Mouse (Mus musculus) CH12.LX (cell line): ENCODE data around the gene Tmem131l. TPM values are rescaled to one million over a fixed set of nuclear protein-coding genes. Genes with fewer than 3 reads are reported as not detected.
A peak's percentile ranks its signal among the peaks of the same experiment; 100 is the strongest.

Experiments
- DNase-seq: peaks from one replicate; pipeline ENCODE4 v3.0.0-alpha.2; 2013; ENCODE audit errors: extremely low read depth
- H3K27ac ChIP-seq: 2 replicates; pipeline ENCODE4 v1.5.1; 2012; ENCODE audit warnings: low read depth, mild to moderate bottlenecking, control low read depth, moderate library complexity; ENCODE audit not compliant: insufficient read depth
- H3K27me3 ChIP-seq: replicated peaks from 2 replicates; pipeline ENCODE3; 2012; ENCODE audit warnings: inconsistent platforms
- H3K36me3 ChIP-seq, 2 experiments: replicated peaks in 1 of 2; 2 replicates each; pipeline versions ENCODE3 to v1.6.1; 2012; ENCODE audit warnings: inconsistent platforms in 1 of 2, low read length in 1 of 2, mild to moderate bottlenecking in 1 of 2, mixed read lengths in 1 of 2, moderate library complexity in 1 of 2; ENCODE audit not compliant: control insufficient read depth in 1 of 2, insufficient read depth in 1 of 2
- H3K4me1 ChIP-seq, 2 experiments: 2 replicates each; pipeline ENCODE4 v1.6.1; 2012; ENCODE audit warnings: inconsistent platforms in 1 of 2, moderate library complexity in 1 of 2; ENCODE audit not compliant: insufficient read depth in 2 of 2, control insufficient read depth in 1 of 2
- H3K4me2 ChIP-seq: 2 replicates; pipeline ENCODE4 v1.6.1; 2012; ENCODE audit warnings: low read depth, mild to moderate bottlenecking, control low read depth; ENCODE audit not compliant: poor library complexity, insufficient read depth, severe bottlenecking
- H3K4me3 ChIP-seq, 3 experiments: fragments of 150-350 bp in 1 of 3; sonication (generic) in 1 of 3; replicated peaks in 1 of 3; 2 replicates each; pipeline versions ENCODE3 to v1.5.1; 2011 to 2012; ENCODE audit warnings: low read depth in 2 of 3, low read length in 2 of 3, mild to moderate bottlenecking in 2 of 3, moderate library complexity in 2 of 3, control low read depth in 1 of 3, improper control_type of control experiment in 1 of 3, inconsistent platforms in 1 of 3, mixed read lengths in 1 of 3; ENCODE audit not compliant: poor library complexity in 1 of 3
- H3K79me2 ChIP-seq: replicated peaks from 2 replicates; pipeline ENCODE4 v1.6.1; 2012; ENCODE audit warnings: mild to moderate bottlenecking, moderate library complexity; ENCODE audit not compliant: control insufficient read depth, poor library complexity, insufficient read depth, severe bottlenecking; ENCODE audit errors: extremely low read depth
- H3K9ac ChIP-seq: 2 replicates; pipeline ENCODE4 v1.6.1; 2012; ENCODE audit warnings: low read depth, mild to moderate bottlenecking, control low read depth, moderate library complexity; ENCODE audit not compliant: insufficient read depth
- H3K9me3 ChIP-seq: replicated peaks from 2 replicates; pipeline ENCODE3; 2012; ENCODE audit warnings: low read length, inconsistent platforms, mixed read lengths
- CHD1 ChIP-seq: IDR thresholded peaks from 2 replicates; pipeline ENCODE4 v1.6.1; 2012; ENCODE audit warnings: low read depth, low read length, improper control_type of control experiment, inconsistent platforms
- CHD2 ChIP-seq: IDR thresholded peaks from 2 replicates; pipeline ENCODE4 v1.6.1; 2011; ENCODE audit warnings: low read length, improper control_type of control experiment
- CTCF ChIP-seq, 2 experiments: IDR thresholded peaks in 1 of 2; conservative IDR thresholded peaks in 1 of 2; 2 replicates each; pipeline ENCODE4 v1.5.1; 2011 to 2012; ENCODE audit warnings: low read depth in 2 of 2, low read length in 2 of 2, improper control_type of control experiment in 1 of 2, inconsistent platforms in 1 of 2, mild to moderate bottlenecking in 1 of 2, moderate library complexity in 1 of 2
- E2F4 ChIP-seq: IDR thresholded peaks from 2 replicates; pipeline ENCODE4 v1.6.1; 2011; ENCODE audit warnings: low read depth, low read length, improper control_type of control experiment; ENCODE audit not compliant: insufficient replicate concordance
- ELF1 ChIP-seq: IDR thresholded peaks from 2 replicates; pipeline ENCODE4 v1.6.1; 2014; ENCODE audit warnings: low read depth, mild to moderate bottlenecking, inconsistent platforms, low read length, improper control_type of control experiment
- EP300 ChIP-seq: IDR thresholded peaks from 2 replicates; pipeline ENCODE4 v1.6.1; 2011; ENCODE audit warnings: low read length, improper control_type of control experiment
- ETS1 ChIP-seq: conservative IDR thresholded peaks from 2 replicates; pipeline ENCODE4 v1.6.1; 2012; ENCODE audit warnings: low read depth, mild to moderate bottlenecking, inconsistent platforms, low read length, improper control_type of control experiment, moderate library complexity
- GABPA ChIP-seq: IDR thresholded peaks from 2 replicates; pipeline ENCODE4 v1.6.1; 2012; ENCODE audit warnings: low read depth, low read length, improper control_type of control experiment, inconsistent platforms; ENCODE audit not compliant: insufficient replicate concordance
- HCFC1 ChIP-seq: IDR thresholded peaks from 2 replicates; pipeline ENCODE4 v1.6.1; 2012; ENCODE audit warnings: low read depth, mild to moderate bottlenecking, inconsistent platforms, low read length, improper control_type of control experiment
- JUND ChIP-seq: conservative IDR thresholded peaks from 2 replicates; pipeline ENCODE4 v1.6.1; 2011; ENCODE audit warnings: low read depth, low read length, improper control_type of control experiment
- KAT2A ChIP-seq: IDR thresholded peaks from 2 replicates; pipeline ENCODE4 v1.6.1; 2012; ENCODE audit warnings: low read length, improper control_type of control experiment, inconsistent platforms; ENCODE audit not compliant: insufficient replicate concordance
- MAX ChIP-seq: IDR thresholded peaks from 2 replicates; pipeline ENCODE4 v1.6.1; 2011; ENCODE audit warnings: low read length, improper control_type of control experiment
- MAZ ChIP-seq: IDR thresholded peaks from 2 replicates; pipeline ENCODE4 v1.6.1; 2012; ENCODE audit warnings: low read depth, mild to moderate bottlenecking, inconsistent platforms, low read length, improper control_type of control experiment, moderate library complexity
- MEF2A ChIP-seq: IDR thresholded peaks from 2 replicates; pipeline ENCODE4 v1.6.1; 2014; ENCODE audit warnings: low read depth, mild to moderate bottlenecking, inconsistent platforms, low read length, improper control_type of control experiment, borderline replicate concordance
- MYC ChIP-seq: IDR thresholded peaks from 2 replicates; pipeline ENCODE4 v1.6.1; 2011; ENCODE audit warnings: low read depth, mild to moderate bottlenecking, improper control_type of control experiment, low read length
- NELFE ChIP-seq: IDR thresholded peaks from 2 replicates; pipeline ENCODE4 v1.6.1; 2011; ENCODE audit warnings: low read depth, low read length, improper control_type of control experiment
- POLR2AphosphoS2 ChIP-seq: IDR thresholded peaks from 2 replicates; pipeline ENCODE4 v1.6.1; 2011; ENCODE audit warnings: low read depth, low read length, improper control_type of control experiment
- RAD21 ChIP-seq: IDR thresholded peaks from 2 replicates; pipeline ENCODE4 v1.6.1; 2011; ENCODE audit warnings: low read depth, mild to moderate bottlenecking, low read length, improper control_type of control experiment, moderate library complexity
- SIN3A ChIP-seq: IDR thresholded peaks from 2 replicates; pipeline ENCODE4 v1.6.1; 2012; ENCODE audit warnings: low read length, improper control_type of control experiment, inconsistent platforms
- SMC3 ChIP-seq: IDR thresholded peaks from 2 replicates; pipeline ENCODE4 v1.6.1; 2011; ENCODE audit warnings: low read depth, low read length, improper control_type of control experiment
- TBP ChIP-seq: conservative IDR thresholded peaks from 2 replicates; pipeline ENCODE4 v1.6.1; 2011; ENCODE audit warnings: low read depth, low read length, improper control_type of control experiment
- TCF12 ChIP-seq: IDR thresholded peaks from 2 replicates; pipeline ENCODE4 v1.6.1; 2014; ENCODE audit warnings: low read depth, mild to moderate bottlenecking, inconsistent platforms, low read length, improper control_type of control experiment
- USF2 ChIP-seq: conservative IDR thresholded peaks from 2 replicates; pipeline ENCODE4 v1.6.1; 2011; ENCODE audit warnings: low read depth, low read length, improper control_type of control experiment
- ZKSCAN1 ChIP-seq: IDR thresholded peaks from 2 replicates; pipeline ENCODE4 v1.6.1; 2012; ENCODE audit warnings: low read depth, inconsistent platforms, low read length, improper control_type of control experiment, borderline replicate concordance
- ZMIZ1 ChIP-seq: IDR thresholded peaks from 2 replicates; pipeline ENCODE4 v1.6.1; 2012; ENCODE audit warnings: low read depth, mild to moderate bottlenecking, inconsistent platforms, low read length, improper control_type of control experiment
- ZNF384 ChIP-seq: IDR thresholded peaks from 2 replicates; pipeline ENCODE4 v1.6.1; 2012; ENCODE audit warnings: low read depth, low read length, improper control_type of control experiment, inconsistent platforms
- dilution Hi-C: fragments of 300-500 bp; cut with MboI; formaldehyde crosslinking; loops from 2 replicates; pipeline ENCODE4 v1.14.3; 2020; ENCODE audit warnings: low sequenced_read_pairs; ENCODE audit not compliant: extremely low pct_unique_long_range_greater_than_20kb, extremely low pct_ligation_motif_present
- in situ Hi-C: fragments of 300-500 bp; cut with MboI; formaldehyde crosslinking; loops from 3 replicates; pipeline ENCODE4 v1.14.3; 2019; ENCODE audit warnings: low sequenced_read_pairs, low pct_ligation_motif_present, low pct_unique_long_range_greater_than_20kb, mixed read lengths
- polyA plus RNA-seq: library from polyadenylated mRNA; unstranded; fragments of >175 nt; gene quantifications from 2 replicates; pipeline ENCODE4 v1.2.1, GENCODE M21; 2012; ENCODE audit warnings: low read depth; ENCODE audit not compliant: insufficient read length
- total RNA-seq, 2 experiments: library from RNA; depleted of rRNA; stranded (reverse); fragments of 300-350 nt in 1 of 2; fragments of >200 nt in 1 of 2; gene quantifications; 2 replicates each; pipeline ENCODE4 v1.2.3; 2012 to 2014

Gene Tmem131l
- total and polyA plus RNA-seq, 3 experiments: 32.7 to 89.7 (median 37.1) TPM

DNA sequence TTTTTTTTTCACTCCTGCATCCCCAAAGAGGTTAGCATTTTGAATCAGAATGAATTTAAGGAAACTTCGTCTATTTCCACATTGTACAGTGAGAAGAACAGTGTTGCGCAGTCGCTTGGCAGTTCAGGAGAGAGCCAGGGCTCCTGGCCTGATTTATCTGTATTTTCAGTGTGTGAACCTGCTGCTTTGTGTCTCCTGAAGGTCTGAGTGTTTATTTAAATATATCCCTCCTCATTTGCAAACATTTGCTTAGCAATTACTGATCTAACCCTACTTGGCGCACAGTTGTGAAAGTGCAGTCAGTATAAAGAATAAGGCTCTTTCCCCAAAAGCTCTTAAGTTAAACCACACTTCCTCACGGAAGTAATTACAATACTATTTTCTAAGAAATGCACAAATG lies 129.3 kb downstream of the Tmem131l start:
- H3K9me3 ChIP-seq: no peaks in the 10 kb centered on the region
- peaks cover 0 to 13% of the 10 kb centered on the region in 2 experiments; a peak in 2 of 4 replicates for H3K4me1 ChIP-seq
- dilution Hi-C loops: no loop called here
- no peak overlapping the region for H3K9ac ChIP-seq
- peaks cover 63 to 96% of the 10 kb centered on the region in 2 experiments for H3K36me3 ChIP-seq
- no peak for TF ChIP-seq MAX
- TF ChIP-seq ZMIZ1: no peak
- TF ChIP-seq ZKSCAN1: no peak
- TF ChIP-seq ELF1: no peak
- TF ChIP-seq POLR2AphosphoS2: no peak
- no peak for TF ChIP-seq ZNF384
- no peak for TF ChIP-seq SMC3
- no peak for TF ChIP-seq NELFE
- no peak for TF ChIP-seq CHD1
- no peak for TF ChIP-seq TBP
- no peak for TF ChIP-seq RAD21
- no peak for TF ChIP-seq USF2
- TF ChIP-seq E2F4: no peak
- no peak for TF ChIP-seq CHD2
- no peak for TF ChIP-seq MAZ
- no peak for TF ChIP-seq MYC
- no peak for TF ChIP-seq MEF2A
- no peak for TF ChIP-seq HCFC1
- in situ Hi-C loops: loop anchor here (10.0 kb wide), 1 partner anchor 404 kb away; no protein-coding TSS in a partner anchor
- H3K4me2 ChIP-seq: no peak overlapping the region
- no peaks in the 10 kb centered on the region for H3K27me3 ChIP-seq
- no peak overlapping the region for H3K4me3 ChIP-seq
- H3K27ac ChIP-seq: no peak overlapping the region
- H3K79me2 ChIP-seq: no peaks in the 10 kb centered on the region
- no peak for DNase-seq

DNA sequence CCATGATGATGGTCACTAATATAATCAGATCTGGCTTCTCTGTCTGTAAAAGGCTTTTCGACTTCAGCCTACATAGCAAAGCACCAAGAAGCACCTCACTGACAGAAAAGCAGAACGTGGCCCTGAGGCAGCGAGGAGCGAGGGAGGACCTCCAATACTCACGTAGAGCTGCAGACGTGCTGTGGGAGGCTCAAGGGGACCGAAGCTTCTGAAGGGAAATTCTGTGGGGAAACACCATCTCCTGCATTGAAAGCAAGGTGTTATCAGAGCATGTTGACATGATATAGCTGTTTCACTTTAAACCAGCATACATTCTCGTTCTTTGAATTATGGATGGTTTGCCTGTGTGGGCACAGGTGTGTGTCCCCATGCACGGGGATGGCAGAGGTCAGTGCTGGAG lies 133.8 kb downstream of the Tmem131l start:
- Histone ChIP-seq H3K9ac (no peak overlapping the region), H3K79me2 (no peaks in the 10 kb centered on the region), H3K4me2 (no peak overlapping the region), H3K4me3 (no peak overlapping the region), H3K4me1 (peaks cover 0 to 17% of the 10 kb centered on the region in 2 experiments; a peak in 2 of 4 replicates), H3K27me3 (no peaks in the 10 kb centered on the region), H3K9me3 (no peaks in the 10 kb centered on the region), H3K36me3 (peaks cover 78 to 98% of the 10 kb centered on the region in 2 experiments), H3K27ac (no peak overlapping the region)
- in situ Hi-C loops (no loop called here), dilution Hi-C loops (no loop called here)
- no peak for TF ChIP-seq ZMIZ1
- TF ChIP-seq CTCF (conservative IDR thresholded peaks at IDR 0.05 in 1 of 2, IDR thresholded peaks at IDR 0.05 in 1 of 2; ENCODE audit: low read depth in 2 of 2, low read length in 2 of 2): no peak
- no peak for TF ChIP-seq GABPA
- no peak for TF ChIP-seq MAZ
- TF ChIP-seq JUND: no peak
- no peak for TF ChIP-seq CHD2
- TF ChIP-seq TCF12: no peak
- no peak for TF ChIP-seq CHD1
- TF ChIP-seq KAT2A: no peak
- no peak for TF ChIP-seq SMC3
- no peak for TF ChIP-seq TBP
- no peak for TF ChIP-seq NELFE
- TF ChIP-seq ZNF384: no peak
- TF ChIP-seq SIN3A: no peak
- no peak for TF ChIP-seq ETS1
- no peak for TF ChIP-seq MEF2A
- TF ChIP-seq EP300: no peak
- peak; percentile 16 for DNase-seq
